Mouse (Mus musculus): ENCODE data around the gene Limd2.
"Not testable (repeated sequence)": the region's sequence is repeated elsewhere in the genome, so short reads cannot be mapped to it uniquely, and the experiment has no call there.

The Limd2 gene

DNA sequence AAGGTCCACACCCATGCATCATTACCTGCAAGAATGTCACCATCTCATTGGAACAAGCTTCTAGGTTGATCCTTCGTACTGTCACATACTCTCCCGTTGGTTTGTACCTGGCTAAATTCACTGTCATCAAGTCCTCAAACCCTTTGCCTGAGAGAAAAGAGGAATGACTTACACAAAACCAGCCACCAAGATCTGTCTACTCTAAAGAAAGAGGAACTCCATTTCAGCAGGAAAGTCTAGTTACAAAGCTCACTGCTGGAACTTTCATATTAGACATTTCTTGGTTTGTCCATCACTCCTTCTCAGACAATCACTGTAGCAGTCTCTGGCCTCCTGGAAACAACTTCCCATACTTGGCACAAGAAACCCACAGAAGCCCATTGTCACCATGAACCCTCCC lies 12.6 kb upstream of the Limd2 start:
- in situ Hi-C loops (cut with MboI, MseI): no loop called here

DNA sequence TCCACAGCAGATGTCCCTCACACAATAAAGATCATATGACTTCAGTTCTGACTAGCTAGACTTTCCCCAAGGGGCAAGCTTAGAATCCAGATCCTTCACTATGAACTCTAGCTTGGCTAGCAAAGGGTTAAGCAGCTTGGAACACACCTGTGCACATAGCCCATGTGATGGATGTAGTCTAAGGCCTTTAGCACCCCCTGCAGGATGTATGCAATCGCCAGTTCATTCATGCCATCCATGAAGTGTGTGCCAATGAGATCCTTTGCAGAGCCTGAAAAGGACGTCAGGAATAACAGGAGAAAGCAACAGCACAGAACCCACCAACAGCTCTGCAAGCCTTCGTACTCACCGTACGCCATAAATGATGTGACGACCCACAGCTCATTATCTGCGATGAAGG lies 10.1 kb upstream of the Limd2 start:
- in situ Hi-C loops (cut with MboI, MseI): no loop called here

DNA sequence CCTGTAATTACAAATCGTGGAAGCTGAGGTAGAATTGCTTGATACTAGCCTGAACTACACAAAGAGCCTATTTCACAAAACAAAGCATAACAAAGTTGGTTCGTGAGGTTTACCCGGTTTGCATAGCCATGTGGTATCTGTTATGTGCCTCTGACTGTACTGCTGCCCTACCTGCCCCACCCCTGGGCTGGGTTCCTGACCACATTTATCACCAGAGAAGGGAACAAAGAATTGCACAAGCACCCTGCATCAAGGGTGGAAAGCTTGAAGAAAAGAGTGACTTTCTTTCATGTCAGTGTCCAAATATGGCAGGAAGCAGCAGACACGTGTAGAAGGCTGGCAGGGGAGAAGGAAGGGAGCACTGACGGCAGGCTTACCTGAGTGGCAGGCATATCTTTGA lies 6.8 kb upstream of the Limd2 start:
- in situ Hi-C loops (cut with MboI, MseI): no loop called here

DNA sequence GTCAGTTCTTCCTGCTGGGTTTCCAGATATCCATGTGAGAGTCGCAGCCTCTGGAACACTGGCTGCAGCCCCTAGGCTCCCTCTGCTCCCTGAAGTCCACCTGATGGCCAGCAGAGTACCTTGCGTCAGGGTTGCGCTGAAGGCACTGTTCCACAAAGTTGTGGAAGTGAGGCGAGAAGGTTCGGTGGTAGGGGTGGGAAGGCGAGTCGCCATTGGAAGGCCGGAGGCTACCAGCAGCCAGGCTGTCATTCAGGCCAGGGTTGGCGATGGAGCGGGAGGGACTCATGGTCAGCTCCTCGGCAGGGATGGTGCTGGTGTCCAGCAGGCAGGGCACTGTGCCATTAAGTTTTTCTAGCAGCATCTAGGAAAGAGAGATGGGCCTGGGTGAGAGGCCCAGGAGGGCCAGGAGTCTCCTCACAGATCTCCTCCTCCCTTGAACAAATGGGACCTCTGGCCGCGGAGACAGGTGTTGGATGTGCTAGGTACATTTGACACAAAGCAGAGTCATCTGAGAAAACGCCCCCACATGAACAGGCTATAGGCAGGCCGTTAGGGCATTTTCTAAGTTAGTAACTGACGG lies 4.0 kb upstream of the Limd2 start:
- in situ Hi-C loops (cut with MboI, MseI): no loop called here

DNA sequence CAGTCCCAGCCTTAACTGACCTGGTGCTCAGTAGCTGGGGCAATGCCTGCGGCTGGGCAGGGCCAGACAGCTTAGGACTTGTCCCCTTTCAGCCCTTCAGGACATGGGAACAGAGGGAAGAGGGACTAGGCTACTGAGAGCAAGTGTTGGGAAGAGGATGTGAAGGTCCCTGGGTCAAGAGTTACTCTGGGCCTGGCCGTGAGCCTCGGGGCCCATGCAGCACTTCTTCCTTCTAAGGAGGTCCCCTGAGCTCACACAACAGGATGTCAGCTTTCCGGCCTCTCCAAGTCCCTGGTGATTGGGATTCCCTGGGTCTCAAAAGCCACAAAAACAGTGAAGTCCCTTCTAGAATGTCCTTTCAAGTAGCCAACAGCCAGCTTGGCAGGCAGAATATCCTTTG lies 2.9 kb upstream of the Limd2 start:
- in situ Hi-C loops (cut with MboI, MseI): no loop called here

DNA sequence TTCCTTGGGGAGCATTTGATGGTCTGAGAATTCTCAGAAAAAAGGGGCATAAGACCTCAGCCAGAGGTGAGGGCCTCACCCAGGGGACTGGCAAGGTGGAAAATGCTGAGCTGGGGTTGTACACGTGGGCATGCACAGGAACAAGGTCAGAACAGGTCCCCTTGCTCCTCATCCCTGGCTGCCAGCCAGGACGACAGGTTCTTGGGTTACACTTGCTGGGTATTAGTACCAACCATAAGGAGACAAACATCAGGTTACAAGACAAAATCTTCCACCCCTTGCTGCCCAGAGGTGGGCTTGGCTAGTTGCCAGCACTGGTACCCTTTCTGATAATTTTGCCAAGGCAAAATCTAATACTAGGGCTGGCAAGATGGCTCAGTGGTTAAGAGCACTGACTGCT lies 1.6 kb upstream of the Limd2 start:
- in situ Hi-C loops (cut with MboI, MseI): no loop called here

DNA sequence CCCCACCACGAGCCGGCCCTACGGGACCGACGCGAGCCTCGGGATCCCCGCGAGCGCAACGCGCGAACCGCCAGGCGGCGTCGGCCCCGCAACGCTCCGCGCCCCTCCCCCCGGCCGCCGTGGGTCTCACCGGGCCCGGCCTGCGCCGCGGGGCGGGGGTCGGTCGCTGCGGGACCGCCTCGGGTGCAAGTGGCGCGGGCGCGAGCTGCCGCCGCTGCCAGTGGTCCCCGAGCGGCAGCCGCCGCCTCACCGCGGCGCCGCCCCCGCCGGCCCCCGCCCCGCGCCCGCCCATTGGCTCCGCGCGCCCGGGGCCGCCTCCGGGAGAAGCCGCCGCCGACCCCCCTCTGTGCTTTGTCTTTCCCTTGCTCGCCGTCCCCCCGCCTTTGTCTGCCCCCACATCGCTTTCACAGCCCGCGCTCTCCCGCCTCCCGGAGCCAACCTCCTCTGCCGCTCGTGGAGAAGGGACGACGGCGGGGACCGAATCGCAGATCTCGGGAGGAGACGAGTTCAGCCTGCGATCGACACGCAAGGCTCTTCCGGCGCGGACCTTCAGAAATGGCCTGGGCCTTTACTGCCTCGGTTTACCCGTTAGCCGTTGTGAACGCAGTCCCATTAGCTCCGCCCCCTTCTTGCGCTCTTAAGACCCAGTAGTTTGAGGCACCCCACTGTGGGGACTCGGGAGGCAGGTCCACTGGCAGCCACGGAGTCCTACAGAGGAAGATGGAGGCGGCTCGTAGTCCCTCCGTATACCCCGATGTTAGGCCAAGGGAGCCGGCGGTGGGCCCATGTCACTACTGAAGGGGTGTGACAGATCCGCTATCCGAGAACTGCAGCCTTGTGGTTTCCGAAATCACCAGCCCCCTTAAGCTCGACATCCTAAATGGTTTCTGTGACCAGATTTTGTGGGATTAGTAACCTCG lies 479 bp downstream of the Limd2 start:
- in situ Hi-C loops (cut with MboI, MseI): no loop called here

DNA sequence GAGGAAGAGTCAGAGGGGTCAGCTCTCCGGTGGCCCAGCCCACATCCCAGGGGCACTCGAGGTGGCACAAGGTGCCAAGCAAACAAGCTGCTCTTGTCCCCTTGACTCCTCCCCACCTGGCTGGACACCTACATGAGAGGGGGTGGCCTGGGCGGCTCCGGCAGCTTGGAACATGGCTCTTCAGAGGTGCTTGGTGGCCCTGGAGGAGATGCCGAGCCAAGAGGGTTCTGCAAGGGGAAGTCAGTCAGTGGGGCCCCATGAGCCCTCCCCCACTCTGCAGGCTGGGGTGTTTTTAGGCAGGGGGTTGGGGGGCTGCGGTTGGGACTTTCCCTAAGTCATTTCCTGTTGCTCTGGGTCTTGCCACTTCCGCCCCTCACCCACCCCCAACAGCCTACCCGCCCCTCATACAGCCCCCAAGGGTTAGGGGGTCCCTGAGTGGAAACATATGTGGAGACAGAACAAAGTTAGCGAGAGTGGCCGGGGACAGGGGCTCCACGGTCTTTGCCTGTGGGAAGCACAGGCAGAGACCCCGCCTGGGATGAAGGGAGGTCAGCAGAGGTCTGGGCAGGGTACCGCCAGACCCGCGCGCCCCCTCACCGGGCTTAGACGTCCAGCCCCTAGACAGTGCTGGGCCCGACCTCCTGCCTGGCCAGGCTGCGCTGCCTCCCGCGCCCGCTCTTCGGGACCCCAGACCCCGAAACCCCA lies 1.3 kb downstream of the Limd2 start:
- in situ Hi-C loops (cut with MboI, MseI): no loop called here

DNA sequence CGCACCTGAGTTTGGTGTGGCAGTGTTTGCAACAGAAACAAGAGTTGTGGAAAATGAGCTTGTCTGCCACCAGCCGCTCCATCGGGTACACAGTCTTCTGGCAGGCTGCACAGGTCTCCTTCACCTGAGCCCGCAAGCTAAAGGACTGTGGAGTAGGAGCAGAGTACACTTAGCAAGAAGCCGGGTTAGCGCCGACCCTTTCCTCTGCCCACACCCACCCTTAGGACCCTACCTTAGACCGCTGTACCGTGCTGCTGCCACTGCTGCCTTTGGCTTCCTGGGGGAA lies 1.8 kb downstream of the Limd2 start:
- in situ Hi-C loops (cut with MboI, MseI): no loop called here

DNA sequence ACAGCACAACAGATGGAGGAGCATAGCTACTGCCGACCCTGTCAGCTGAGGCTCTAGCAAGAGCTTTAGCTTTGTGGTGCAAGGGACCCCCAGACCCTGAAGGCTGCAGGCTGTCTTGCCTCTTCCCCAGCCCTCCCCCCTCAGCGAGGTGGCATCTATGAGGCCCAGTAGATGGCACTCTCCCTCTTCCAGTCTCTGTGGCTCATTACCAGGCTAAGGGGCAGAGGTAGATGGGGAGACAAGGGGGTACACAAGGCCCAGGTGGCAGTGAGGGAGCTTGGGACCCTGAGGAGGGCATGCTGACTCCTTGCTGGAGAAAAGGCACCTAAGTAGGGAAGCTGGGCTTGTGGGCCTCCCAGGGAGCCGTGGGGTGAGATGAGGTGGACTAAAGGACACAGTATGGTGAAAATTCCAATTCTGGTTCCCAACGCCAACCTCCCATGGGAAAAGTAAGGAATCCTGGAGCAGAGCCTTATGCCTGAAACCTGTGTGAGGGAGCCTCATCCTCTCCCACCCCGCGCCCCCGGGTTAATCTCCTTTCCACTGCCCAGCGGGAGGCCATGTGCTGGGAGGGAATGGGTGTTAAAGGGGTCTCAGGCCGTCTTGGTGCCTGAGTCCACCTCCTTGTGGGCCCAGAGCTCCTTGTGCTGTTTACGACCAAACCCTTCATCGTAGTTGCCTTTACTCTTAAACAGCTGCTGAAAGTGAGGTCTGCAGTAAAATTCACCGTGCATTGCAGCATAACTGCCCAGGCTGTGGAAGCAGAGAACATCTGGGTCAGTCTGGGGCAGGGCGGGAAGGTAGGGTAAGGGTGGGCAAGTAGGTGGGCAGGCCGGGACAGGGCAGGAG lies 2.4 kb downstream of the Limd2 start:
- in situ Hi-C loops (cut with MboI, MseI): no loop called here

DNA sequence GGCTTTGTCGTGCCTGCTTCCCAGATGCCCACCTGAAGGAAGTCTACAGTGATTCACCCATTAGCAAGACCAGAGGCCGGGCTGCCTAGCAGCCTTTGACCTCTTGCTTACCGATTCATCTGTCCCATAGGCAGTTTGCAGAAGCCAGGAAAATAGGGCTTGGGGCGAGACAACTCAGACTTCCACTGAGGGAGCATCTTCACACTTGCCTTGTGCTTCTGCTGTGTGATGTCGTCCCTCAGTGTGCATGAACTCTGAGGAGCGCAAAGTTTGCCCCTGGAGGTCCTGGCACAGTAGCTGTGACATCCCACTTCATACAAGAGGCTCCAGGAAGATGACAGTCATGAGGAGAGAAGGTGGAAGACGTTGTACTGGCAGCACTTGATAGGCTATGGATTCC lies 3.5 kb downstream of the Limd2 start:
- in situ Hi-C loops (cut with MboI, MseI): no loop called here

DNA sequence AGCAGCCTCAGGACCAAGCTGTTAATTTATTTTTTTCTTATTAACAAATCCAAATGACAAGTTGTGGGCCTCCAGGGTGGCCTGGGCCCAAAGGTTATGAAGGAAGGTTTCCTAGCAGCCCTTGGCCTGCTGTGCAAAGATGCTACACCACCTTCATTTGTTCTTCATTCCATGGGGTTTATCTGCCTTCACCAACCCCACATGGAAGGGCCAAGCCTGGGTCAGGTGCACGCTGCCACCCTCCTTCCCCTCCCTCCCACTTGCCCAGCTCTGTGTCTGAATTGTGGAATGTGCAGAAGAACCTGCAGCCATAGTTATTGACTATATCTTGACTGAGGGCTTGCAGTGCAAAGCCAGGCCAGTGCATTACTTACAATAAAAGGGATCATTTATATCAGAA lies 4.4 kb downstream of the Limd2 start:
- in situ Hi-C loops (cut with MboI, MseI): no loop called here

DNA sequence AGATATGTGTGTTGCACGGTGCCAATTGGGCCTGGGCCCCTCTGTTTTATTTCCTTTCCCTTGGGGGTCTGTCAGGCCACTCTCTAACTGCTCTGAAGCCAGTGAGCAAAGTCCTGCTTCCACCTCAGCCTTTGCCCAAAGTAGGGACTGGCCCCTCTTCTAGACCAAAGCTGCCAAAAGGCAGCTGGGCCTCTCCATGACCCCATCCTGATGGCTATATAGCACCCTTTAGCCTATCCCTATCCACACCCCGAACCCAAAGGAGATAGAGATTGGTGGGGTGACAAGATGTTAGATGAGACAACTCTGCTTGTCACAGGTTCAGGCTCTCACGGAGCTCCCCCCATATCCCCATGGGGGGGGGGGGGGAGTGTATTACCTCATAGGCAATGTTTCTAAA lies 4.9 kb downstream of the Limd2 start:
- in situ Hi-C loops (cut with MboI, MseI): no loop called here

DNA sequence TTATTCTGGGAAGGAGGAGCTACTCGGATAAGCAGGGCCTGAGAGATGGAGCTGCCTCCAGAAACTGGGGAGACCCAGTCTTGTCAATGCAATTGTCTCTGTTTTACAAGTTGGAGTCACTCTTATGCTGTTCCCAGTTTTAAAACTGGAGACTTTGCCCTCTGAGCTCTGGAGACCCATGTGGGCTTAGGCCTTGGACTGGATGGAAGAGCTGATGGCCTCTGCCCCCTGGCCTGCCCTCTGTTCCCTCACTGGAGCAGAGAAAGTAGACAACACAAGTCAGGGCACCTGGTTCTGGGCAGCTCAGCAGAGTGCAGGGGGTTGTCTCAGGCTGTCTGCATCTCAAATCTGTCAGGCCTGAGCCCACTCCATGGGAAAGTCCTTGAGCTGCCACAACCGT lies 5.9 kb downstream of the Limd2 start:
- in situ Hi-C loops (cut with MboI, MseI): no loop called here

DNA sequence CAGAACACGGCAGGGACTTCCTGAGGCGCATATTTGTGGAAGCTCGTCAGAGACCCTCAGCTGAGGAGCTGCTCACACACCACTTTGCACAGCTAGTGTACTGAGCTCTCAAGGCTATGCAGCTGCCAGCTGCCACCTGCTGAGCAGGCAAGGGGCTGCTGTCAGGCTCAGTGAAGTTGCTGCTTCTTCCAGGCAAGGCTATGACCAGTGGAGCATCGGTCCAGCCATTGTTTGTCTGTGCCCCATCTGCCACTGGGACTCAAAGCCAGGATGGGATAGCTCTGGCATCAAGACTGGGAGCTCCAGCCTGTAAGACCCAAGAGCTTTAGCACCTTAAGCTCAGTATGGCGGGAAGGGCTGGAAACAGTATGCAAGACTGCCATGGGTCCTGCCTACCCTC lies 6.6 kb downstream of the Limd2 start:
- in situ Hi-C loops (cut with MboI, MseI): no loop called here

DNA sequence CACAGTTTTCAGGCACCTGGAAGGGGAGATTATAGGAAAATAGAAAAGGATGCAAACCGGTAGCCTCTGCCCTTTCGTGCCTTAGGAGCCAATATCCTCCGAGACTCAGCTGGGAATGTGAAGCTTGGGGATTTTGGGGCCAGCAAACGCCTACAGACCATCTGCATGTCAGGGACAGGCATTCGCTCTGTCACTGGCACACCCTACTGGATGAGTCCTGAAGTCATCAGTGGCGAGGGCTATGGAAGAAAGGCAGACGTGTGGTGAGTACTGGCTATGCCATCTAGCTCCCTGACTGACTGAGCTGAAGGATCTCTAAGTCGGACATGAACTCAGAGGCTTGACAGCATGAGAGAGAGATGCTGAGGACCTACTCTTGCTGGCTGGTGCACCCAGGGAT lies 8.5 kb downstream of the Limd2 start:
- in situ Hi-C loops (cut with MboI, MseI): no loop called here

DNA sequence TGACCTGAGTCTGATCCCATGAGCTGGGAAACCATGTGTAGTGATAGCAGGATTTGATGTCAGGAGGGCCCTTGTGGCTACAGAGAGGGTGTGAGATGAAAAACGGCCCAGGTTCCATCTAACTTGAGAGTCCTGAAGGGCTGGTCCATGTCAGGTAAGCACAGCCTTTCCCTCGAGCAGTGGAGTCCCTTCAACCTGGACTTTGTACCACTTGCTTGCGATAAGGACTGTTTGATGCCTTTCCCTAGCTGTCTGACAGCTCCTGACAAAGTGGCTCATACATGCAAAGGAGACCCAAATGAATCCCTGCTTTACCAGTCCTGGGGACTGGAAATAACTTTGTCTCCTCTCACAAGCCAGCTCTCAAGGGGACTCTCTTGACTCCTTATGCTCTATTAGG lies 9.4 kb downstream of the Limd2 start:
- in situ Hi-C loops (cut with MboI, MseI): no loop called here

DNA sequence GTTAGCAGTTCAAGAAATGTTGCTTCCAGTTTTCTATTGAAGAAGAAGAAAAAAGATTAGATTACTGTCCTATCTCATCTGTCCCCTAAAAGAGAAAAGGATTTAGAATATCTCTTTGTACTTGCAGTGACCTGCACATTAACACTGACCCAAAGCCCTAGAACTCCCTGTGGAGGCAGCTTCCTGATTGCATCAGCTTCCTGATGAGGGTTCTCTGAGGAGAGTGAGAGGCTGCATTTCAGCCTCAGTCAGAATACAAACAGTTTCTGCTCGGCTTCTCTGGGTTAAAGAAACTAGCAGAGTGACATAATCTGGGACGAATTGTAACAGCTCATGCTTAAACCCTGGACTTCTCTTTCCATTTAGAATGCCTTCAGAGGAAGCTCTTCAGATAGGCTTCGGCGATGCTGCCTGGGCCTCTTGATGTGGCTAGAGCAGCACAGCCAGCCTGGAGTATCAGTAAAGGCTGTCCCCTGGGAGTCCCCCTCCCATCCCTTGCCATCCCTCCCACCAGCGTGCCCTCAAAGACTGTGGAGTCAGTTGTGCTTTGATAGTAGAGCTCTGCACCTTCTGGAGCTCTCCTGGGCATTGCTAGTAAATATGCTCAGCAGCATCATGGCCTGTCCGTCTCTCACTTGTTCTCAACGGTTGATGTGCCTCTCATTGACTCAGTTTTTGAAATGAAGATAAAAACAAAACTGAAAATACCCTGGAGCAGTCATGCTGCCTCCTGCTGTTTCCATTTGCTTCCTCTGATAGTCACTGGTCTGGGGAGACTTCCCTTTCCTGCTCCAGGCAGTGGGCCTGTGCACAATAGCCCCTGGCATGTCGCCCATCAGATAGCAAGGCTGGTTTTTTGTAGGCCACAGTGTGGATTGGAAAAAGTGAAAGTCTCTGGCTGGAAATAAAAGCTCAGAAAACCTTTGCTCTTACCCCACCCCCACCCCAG lies 25.8 kb downstream of the Limd2 start:
- in situ Hi-C loops (cut with MboI, MseI): no loop called here

DNA sequence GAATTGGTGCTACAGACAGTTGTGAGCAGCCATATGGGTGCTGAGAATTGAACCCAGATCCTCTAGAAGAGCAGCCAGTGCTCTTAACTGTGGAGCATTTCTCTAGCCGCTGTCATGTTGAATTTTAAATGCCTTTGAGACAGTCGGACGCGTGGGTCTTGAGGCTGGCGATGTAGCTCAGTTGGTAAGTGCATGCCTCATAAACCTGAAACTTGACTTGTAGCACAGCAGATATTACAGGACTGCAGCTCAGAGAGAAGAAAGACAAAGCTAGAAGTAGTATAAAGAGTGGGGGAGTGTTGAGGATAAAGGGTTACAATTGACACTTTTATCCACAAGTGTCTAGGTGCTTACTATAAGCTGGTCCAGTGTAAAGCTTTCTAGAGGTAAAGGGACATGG lies 28.1 kb downstream of the Limd2 start:
- in situ Hi-C loops (cut with MboI, MseI): no loop called here

DNA sequence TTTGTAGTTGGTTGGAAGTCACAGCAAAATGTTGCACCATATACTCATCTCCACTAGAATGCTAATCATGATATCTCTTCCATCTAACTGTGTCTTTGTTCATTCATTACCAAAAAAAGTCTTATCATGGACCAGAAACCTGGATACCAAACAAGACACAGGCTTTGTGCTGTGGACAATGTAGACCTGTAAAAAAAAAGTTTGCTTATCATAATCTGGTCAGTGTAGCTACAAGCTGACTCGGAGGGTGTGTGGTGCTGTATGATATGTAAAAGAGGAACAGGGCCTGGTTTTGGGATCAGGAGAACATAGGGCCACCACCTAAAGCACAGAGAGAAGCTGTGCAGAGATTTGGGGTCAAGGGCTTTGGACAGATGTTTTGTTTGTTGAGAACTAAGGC lies 31.2 kb downstream of the Limd2 start:
- in situ Hi-C loops (cut with MboI, MseI): no loop called here

DNA sequence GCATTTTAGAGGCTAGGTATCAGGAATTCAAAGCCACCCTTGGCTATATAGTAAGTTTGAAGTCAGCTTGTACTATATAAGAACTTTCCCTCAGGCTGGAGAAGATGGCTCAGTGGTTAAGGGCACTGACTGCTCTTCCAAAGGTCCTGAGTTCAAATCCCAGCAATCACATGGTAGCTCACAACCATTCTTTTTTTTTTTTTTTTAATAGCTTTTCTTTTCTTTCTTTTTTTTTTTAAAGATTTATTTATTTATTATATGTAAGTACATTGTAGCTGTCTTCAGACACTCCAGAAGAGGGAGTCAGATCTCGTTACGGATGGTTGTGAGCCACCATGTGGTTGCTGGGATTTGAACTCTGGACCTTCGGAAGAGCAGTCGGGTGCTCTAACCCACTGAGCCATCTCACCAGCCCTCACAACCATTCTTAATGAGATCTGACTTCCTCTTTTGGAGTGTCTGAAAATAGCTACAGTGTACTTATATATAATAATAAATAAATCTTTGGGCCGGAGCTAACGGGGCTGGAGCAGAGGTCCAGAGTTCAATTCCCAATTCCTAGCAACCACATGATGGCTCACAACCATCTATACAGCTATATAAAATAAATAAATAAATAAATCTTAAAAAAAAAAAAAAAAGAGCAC lies 33.8 kb downstream of the Limd2 start:
- in situ Hi-C loops (cut with MboI, MseI): not testable (repeated sequence)

Measured in T-helper 1 cell (primary cell).